Mouse (Mus musculus): ENCODE measurements at regions not wholly inside any gene's neighbourhood (a gene's known extent, or its start where the extent isn't known, plus 50 kb on each side); places are given as distances from the start of the nearest gene placed in this dataset.
A peak's percentile ranks its signal among the peaks of the same experiment; 100 is the strongest.

DNA sequence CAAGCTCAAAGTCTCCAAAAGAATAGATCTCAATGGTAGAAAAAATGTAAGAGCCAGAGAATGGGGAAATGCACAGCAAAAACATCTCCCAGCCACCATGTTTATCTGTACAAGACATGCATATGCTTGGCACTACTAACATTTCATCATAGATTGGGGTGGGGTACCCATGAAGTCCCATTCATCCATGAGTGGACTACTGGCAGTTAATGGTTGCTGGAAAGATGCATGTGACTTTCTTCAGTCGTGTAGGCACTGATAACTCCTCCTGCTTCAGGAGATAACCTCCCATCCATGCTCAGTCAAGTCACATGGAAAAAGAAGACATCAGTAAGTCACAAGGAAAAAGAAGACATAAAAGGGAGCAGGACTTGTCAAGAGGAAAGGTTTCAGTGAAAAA, 65.3 kb downstream of the Lpar4 start:
- DNase-seq = no peak
- intact Hi-C loops (cut with DNase I) = no loop called here
- Histone ChIP-seq H3K4me3 (no peak overlapping the region), H3K27ac (no peak overlapping the region)
- no peak for TF ChIP-seq CTCF (IDR thresholded peaks at IDR 0.05)

DNA sequence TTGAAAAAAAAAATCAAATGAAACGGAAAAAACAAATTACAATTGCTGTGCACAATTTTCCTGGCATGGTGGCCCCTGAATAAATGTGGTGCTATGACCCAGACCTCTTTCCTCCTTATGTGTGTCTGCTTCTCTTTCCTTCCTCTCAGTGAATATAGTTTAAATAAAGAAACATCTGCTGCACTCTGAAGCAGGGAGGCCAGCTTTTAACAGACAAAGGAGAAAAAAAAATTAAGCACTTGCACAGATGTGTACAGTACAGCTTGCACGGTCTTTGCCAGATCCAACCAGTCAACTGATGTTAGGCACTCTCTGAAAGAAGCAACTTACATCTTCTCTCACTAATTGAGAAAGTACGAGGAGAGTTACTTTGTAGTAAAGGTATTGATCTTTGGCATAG, 66.4 kb downstream of the Lpar4 start:
- Histone ChIP-seq H3K4me3 (no peak overlapping the region), H3K27ac (no peak overlapping the region)
- TF ChIP-seq CTCF (IDR thresholded peaks at IDR 0.05) = no peak
- intact Hi-C loops (cut with DNase I) = no loop called here
- no peak for DNase-seq

DNA sequence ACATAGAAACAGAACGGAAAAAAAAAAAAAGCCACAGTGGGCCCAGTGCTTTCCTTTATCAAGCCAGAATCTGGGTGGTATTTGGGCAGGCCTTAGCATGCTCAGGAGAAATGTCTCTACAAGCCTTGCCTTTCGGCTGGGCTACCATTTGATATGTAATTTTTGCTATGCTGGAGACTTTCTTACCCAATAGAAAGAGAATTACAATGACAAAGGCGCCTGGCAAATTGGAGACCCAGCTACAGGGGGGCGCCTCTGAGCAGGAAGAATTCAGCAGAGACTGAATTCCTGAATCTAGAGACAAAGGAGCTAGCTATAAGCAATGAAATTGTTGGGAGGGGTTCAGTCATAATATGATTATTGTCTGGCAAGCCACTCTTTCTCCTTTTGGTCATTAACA, 67.4 kb downstream of the Lpar4 start:
- Histone ChIP-seq H3K27ac (no peak overlapping the region), H3K4me3 (no peak overlapping the region)
- TF ChIP-seq CTCF (IDR thresholded peaks at IDR 0.05) = no peak
- intact Hi-C loops (cut with DNase I) = no loop called here
- no peak for DNase-seq

DNA sequence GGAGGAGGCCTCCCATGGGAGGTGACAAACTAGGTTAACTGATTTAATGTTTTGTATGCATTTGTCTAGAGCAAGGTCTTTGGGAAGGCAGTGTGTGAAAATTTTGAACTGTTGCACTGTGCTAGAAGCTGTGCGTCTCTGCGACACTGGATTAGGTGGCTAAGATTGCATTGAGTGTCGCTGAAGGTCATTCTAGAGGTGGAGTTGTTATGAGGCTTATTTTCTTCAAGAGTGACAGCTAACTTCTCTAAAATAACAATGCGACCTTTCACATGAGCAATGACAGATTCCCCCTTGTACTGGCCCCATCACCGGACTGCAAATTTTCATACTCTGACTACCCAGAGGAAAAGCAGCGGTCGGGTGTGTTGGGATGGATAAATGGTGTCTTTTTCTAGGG, 83.8 kb upstream of the P2ry10 start:
- Histone ChIP-seq H3K4me3 (no peak overlapping the region), H3K27ac (no peak overlapping the region)
- no peak for DNase-seq
- intact Hi-C loops (cut with DNase I) = no loop called here
- no peak for TF ChIP-seq CTCF (IDR thresholded peaks at IDR 0.05)

DNA sequence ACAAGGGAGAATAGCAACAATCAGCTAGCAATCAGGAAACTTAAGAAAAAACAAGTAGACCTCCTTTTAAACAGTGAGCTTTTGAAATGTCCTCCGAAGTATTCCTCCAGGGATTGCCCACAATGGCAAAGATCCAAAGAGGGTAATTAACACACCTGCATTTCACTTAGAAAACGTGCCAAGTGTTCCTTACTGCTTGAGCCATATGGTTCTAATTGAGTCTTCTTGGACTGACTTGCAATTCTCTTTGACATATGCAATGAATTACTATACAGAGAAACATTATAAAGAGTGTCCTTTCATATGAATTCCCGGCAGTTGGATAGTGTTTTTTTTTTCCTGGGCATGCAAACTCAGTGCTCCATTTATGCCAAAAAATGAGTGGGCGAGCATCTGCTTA, 79.3 kb upstream of the P2ry10 start:
- intact Hi-C loops (cut with DNase I) = no loop called here
- H3K4me3 ChIP-seq = no peak overlapping the region
- no peak for TF ChIP-seq CTCF (IDR thresholded peaks at IDR 0.05)
- H3K27ac ChIP-seq = no peak overlapping the region
- no peak for DNase-seq

DNA sequence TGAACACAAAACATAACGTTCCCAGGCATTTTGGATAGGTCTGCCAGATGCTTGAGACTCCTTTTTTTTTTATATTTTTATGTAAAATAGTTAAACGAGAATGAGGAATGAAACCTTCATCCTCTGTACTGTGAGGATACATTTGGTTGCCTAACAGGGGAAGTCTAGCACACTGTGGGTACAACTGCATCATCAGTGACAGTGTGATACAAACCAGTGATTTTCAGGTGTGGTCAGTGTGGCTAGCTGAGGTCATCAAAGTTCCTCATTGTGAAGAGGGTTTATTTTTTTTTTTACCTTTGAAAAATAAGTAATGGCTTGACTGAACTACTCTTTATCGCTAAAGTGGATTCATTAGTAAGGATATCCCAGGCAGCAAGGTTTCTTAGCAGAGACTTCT, 75.7 kb upstream of the P2ry10 start:
- Histone ChIP-seq H3K27ac (no peak overlapping the region), H3K4me3 (no peak overlapping the region)
- intact Hi-C loops (cut with DNase I) = no loop called here
- no peak for DNase-seq
- TF ChIP-seq CTCF (IDR thresholded peaks at IDR 0.05) = no peak

DNA sequence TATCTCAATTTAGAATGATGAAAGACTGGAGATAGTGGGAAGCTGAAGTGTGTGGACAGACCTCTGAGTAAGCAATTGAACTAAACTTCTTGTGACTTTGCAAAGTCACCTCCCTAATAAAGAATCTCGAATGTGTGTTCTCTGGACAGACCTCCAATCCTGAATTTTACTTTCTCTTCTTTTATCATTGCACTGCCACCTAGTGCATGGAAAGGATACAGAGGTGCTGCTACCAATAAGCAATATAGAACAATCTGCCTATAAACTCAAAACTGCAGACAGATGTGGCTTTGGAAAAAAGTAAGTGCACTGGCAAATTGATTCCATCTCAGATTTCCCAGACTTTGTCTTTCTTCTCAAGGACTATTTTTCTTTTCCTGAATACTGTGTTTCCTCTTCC, 73.0 kb upstream of the P2ry10 start:
- TF ChIP-seq CTCF (IDR thresholded peaks at IDR 0.05) = peak; percentile 54
- DNase-seq = no peak
- Histone ChIP-seq H3K4me3 (no peak overlapping the region), H3K27ac (no peak overlapping the region)
- intact Hi-C loops (cut with DNase I) = loop anchor here (2.0 kb wide), 1 partner anchor 221 kb away; no protein-coding TSS in a partner anchor

DNA sequence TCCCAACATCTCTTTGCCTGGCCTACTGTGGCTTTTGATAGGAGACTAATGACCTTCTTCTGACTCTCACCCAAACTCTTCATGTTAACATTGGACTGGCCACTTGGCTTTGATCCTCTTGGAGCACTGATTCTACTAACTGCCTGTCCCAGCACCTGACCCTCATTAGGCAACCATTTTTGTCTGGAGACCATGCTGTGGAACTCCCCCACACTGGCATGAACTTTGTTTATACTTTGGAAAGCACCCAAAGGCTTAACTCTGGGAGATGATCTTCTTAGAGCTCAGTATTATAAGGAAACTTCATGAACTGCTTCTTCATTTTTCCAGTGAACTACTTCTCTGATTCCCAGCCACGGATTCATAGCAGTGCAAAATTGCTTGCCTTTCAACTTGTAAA, 56.6 kb upstream of the P2ry10 start:
- Histone ChIP-seq H3K27ac (no peak overlapping the region), H3K4me3 (no peak overlapping the region)
- no peak for TF ChIP-seq CTCF (IDR thresholded peaks at IDR 0.05)
- intact Hi-C loops (cut with DNase I) = no loop called here
- DNase-seq = no peak

DNA sequence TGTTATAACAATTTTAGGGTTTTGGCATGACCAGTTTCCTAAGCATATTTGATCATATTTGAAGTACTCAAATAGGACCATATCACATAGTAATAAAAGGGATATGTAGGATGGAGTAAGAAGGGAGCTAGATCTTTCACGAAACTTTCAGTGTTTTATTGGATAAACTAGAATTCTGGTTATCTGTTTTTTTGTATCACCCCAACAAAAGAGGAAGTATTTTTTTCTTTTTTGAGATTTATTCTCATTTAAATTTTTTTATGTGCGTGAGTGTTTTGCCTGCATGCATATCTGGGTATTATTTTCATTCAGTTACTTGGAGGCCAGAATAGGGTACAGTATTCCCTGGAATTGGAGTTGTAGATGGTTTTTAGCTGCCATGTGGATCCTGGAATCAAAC, 50.3 kb upstream of the P2ry10 start:
- no peak for TF ChIP-seq CTCF (IDR thresholded peaks at IDR 0.05)
- no peak overlapping the region for H3K4me3 ChIP-seq
- no peak overlapping the region for H3K27ac ChIP-seq
- intact Hi-C loops (cut with DNase I) = no loop called here
- DNase-seq = no peak

All from gastrocnemius, adult 2 months (tissue).